Mouse (Mus musculus) CD8-positive naive resting alpha-beta T cell, adult 2 months (primary cell): Measurements from ENCODE around the gene Ociad1.
A peak's percentile ranks its signal among the peaks of the same experiment; 100 is the strongest.

Experiments used
- DNase-seq, 2 experiments: peaks; one replicate each; pipeline ENCODE4 v3.0.0; 2022; ENCODE audit warnings: low read depth in 2 of 2, low spot score in 2 of 2

Gene Ociad1

DNA sequence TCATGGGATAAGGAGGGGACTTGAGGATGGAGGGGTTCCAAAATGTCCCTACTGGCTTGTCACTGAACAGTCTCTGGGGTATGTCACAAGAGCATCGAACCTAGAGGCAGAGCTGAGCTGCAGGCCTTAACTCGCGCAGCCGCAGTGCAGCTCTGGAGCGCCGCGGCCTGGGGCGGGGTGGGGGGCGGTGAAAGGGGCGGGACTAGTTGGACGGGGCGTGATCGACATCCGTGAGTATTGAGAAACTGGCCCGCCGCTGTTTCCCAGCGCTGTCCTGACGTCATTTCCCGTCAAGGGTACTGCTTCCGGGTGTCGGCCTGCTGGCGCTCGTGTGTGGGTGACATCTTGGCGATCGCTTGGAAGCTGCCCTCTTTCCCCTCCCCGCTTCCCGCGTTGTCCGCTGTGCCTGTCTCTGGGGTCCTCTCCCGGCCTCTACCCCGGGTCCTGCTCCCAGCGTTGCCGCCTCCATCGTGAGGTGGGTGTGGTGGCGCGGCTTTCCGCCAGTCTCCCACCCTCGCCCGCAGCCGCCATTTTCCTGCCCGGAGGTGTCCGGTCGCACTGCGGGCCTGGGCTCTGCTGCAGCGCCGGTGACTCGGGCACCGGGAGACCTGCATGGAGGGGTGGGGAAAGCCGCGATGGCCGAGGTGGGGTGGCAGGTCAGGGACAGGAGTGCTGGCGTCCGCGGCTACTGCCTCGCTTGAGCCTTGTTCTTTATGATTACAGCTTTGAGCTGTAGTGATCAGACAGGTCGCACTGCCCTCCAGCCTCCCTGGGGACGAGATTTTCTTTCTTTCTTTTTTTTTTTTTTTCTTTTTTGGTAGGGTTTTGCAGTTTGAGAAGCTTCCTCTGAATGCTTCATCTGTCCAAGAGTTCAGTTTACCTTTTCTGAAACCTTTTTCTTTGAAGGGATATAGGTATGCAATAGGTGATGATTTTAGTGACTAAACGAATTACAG, at the start of gene Ociad1:
Ociad1 (plus strand) TSS at position 283 of the 956 bp plus-strand sequence.
- DNase-seq: peak; percentile 91 to 92

DNA sequence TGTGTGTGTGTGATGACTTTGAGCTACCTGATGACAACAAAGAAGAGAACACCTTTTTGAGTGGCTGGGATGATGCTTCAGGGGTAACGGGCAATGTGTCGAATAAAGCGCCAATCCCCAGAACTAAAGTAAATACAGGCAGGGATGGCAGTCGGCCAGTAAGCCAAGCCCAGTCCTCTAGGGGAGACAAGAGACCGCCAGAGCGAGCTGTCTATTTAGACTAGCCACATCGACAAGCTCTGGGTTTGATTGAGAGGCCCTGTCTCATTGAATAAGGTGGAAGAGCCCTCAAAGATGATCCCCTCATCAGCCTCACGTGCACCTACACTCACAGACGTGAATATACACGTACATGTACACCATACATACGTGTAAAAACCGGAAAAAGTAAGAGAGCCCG, 48.2 kb upstream of the Ociad1 start:
- no peak for DNase-seq

DNA sequence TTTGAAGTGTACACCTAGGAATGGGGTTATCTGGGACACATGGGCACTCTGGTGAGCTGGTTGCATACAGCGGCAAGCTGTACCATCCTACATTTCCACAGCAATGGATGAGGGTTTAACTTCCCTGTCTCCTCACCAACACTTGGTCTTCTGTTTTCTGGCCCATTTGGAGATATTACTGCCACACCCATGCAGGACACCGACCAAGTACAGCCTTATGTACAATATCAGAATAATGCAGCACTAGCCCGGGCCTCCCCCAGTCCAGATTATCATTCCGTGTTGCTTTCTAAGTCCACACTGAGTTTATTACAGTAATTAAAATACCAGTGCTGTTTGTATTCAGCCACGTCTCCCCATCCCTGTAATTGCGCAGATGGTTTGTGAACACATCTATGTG, 46.2 kb upstream of the Ociad1 start:
- DNase-seq: no peak

DNA sequence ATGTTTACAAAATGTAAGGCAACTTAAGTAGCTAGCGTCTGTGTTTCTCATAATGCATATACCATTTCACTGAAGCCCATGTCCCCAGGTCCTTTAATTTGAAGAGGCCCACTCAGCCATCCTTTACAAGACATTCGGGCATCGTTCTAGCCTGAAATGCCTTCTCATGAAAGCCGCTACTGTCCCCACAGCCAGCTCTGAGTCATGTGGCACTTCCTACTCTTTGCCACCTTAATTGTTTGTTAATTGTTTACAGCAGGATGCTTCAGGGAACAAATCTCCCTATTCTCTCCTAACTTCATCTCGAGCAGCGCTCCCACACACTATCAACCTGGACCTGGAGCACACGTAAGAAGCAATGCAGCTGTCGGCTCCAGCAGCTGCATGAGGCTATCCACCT, 44.4 kb upstream of the Ociad1 start:
- no peak for DNase-seq

GRCm38 (mm10) chr5:73249341-73249740, 43.2 kb upstream of the Ociad1 start:
- DNase-seq: no peak

GRCm38 (mm10) chr5:73252739-73253138, 39.8 kb upstream of the Ociad1 start:
- DNase-seq: no peak

DNA sequence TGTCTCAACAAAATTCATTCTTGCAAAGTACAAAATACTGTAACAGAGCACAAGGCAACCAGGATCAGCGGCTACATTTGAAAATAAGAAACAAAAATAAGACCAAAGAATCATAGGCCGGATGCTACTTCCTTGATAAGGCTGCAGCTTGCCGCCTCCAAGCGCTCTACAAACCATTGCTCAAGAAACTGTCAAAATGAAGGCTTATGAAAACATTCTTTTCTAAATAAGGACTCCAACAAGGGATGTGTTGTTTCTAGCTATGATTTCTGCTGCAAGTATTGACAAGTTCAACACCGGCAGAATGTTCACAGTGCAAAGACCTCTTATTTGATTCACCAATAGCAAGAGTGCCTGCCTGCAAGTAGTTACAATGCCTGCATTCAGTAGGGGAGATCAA, 37.9 kb upstream of the Ociad1 start:
- DNase-seq: no peak

GRCm38 (mm10) chr5:73255321-73256251, 37.0 kb upstream of the Ociad1 start:
- DNase-seq: peak; percentile 40 to 46

DNA sequence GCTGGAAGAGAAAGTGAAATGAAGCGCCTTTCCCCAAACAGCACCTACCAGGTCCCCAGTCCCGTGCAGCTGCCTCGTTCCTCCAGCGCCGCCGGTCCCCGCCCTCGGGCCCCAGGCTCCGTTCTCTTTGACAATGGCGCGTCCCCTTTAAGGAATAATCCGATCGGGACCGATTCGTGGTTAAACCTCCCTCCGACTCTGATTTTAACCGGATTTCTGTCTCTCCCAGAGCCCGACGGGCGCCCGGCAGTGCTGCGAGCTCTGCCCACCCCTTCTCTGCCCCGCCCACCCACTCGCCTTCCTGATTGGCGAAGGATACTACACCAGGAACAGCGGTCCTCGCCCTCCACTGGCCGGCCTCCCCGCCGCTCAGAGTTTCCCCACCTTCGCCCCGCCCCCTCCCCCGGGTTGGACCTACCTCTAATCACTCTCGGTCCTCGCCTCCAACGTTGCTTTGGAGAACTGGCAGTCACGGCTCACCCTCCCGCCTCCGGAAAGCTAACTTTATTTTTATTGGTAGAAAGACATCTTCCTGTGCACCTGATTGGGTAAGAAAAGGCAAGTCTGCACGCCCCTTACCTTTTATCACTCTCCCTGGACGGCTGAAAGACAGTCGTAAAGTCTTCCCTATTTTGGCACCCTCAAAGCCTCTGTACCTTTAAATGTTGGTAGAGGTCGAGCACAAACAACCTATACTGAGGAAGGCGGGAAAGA, 36.1 kb upstream of the Ociad1 start, which contains the start of gene Fryl:
Fryl (minus strand) TSS at position 268 of the 714 bp plus-strand sequence.
- peak; percentile 92 for DNase-seq

GRCm38 (mm10) chr5:73257096-73257495, 35.5 kb upstream of the Ociad1 start:
- DNase-seq: no peak

- no peak for DNase-seq
Measured at GRCm38 (mm10) chr5:73257723-73258122, 34.9 kb upstream of the Ociad1 start.

DNA sequence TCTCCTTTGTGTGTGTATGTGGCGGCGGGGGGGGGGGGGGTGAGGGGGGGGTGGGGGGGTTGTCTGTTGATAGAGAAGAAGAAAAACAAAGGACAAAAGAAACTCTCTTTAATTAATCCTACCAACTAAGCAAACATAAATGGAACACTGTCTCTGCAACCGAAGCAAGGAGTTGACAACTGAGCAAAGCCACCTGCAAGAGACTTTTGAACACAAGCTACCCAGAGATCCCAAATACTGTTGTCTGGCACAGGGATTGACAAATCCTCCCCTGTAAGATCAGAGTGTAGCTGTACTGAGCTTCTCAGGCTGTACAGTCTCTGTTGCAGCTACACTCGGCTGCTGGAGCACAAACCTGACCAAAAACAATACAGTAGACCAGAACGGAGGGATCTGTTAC, 28.5 kb upstream of the Ociad1 start:
- no peak for DNase-seq

GRCm38 (mm10) chr5:73265460-73265859, 27.1 kb upstream of the Ociad1 start:
- peak; percentile 50 to 55 for DNase-seq

DNA sequence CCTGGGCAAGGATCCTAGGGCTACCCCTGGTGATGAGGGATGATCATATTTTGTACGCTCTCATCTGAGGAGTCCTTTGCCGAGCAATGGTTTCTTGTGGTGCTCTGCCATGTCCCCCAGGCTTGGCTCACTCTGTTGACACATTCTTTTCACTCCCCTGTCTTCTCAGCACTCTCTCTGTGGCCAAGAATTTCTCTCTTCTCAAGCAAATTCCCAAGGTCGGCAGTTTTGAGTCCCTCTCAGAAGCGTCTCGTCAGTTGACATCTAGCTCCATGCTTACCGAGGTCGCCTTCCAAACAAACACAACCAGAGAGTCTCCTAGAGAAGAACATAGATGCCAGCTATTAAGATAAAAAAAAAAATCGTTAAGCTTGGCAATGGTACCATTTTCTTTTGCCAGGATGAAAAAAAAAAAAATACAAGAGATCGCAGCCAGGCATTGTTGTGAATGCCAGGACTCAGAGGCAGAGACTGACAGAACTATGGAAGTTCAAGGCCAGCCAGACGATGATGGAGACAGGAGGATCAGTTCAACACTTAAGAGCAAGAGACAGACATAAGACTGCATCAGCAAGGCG, 23.9 kb upstream of the Ociad1 start:
- DNase-seq: no peak

DNA sequence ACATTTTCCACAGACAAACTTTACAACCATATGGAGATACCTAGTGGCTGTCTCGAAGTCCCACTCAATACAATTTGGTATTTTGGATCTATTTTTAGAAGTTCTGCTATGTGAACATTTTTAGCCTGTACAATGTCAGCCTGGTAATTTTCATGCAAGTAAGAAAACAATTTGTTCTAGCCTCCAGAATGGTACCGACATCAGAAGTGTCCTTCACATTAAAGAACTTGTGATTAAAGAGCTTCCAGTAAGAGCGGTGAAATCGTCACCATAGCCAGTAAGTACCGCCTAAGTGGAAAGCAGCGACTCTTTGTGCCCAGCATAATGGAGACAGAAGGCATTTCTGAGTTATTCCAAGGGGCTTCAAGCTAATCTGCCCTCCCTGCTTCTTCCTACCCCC, 22.0 kb upstream of the Ociad1 start:
- DNase-seq: no peak

GRCm38 (mm10) chr5:73273171-73273570, 19.4 kb upstream of the Ociad1 start:
- no peak for DNase-seq

DNA sequence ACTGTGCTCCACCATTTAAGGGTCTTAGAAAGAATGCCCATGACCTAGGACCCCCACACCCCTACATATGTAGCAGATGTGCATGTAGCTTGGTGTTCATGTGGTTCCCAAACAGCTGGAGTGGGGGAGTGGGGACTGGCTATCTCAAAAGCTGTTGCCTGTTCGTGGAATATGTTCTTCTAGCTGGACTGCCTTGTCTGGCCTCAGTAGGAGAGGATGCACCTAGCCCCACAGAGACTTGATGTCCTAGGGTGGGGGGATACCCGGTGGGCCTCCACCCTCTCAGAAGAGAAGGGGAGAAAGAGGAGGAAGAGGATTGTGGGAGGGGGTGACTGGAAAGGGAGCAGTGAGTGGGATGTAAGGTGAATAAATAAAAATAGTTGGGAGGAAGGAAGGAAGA, 17.6 kb upstream of the Ociad1 start:
- DNase-seq: no peak

GRCm38 (mm10) chr5:73279190-73279589, 13.4 kb upstream of the Ociad1 start:
- no peak for DNase-seq

- no peak for DNase-seq
Measured at GRCm38 (mm10) chr5:73279732-73280566, 12.6 kb upstream of the Ociad1 start.

DNA sequence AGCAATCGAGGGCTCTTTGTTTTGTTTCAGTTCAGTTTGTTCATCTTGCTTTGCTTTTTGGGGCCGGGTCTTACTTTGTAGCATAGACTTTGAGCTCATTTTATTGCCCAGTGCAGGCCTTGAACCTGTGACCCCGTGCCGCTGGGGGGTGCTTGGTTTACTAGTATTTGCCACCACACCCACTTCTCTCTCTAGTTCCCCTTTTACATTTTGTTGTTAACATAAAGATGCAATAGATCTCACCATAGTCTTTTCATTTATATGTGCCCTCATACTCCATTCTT, 12.1 kb upstream of the Ociad1 start:
- DNase-seq: no peak
